Mouse (Mus musculus) heart, adult 10 weeks (tissue): ENCODE measurements around the gene Icam2. TPM values are rescaled to one million over a fixed set of nuclear protein-coding genes. Genes with fewer than 3 reads are reported as not detected.

Experiments
- polyA plus RNA-seq: library from polyadenylated mRNA; stranded (reverse); fragments of 350-450 nt; fragmentation: Illumina TruSeq; extraction: RNeasy Lipid Tissue Mini Kit (QIAGEN cat#74804); gene quantifications from one replicate; pipeline ENCODE4 v1.2.3, GENCODE M21; 2014; ENCODE audit warnings: low read depth, low replicate concordance

The Icam2 gene
- polyA plus RNA-seq = 33.8 TPM

GRCm38 (mm10) chr11:106387791-106388216, at the start of gene Icam2:
Gene Icam2 (minus strand): TSS chr11:106388075.

GRCm38 (mm10) chr11:106365366-106365765, 22.5 kb downstream of the Icam2 start, which contains the start of gene Prr29:
Gene Prr29 (plus strand): TSS chr11:106365472.

GRCm38 (mm10) chr11:106353188-106353587, 34.7 kb downstream of the Icam2 start, which contains the start of gene Scn4a:
Gene Scn4a (minus strand): TSS chr11:106353288.

Other genes starting within 250 kb of the Icam2 start
- gene Gm10840, start 227.2 kb downstream of the Icam2 start, polyA plus RNA-seq = not detected
- gene Limd2, start 227.2 kb downstream of the Icam2 start, polyA plus RNA-seq = 4.6 TPM
- gene Strada, start 185.9 kb downstream of the Icam2 start, polyA plus RNA-seq = 10.7 TPM
- gene Ccdc47, start 171.7 kb downstream of the Icam2 start, polyA plus RNA-seq = 116 TPM
- 28.4 TPM for gene Ddx42, start 171.1 kb downstream of the Icam2 start, polyA plus RNA-seq
- 29.6 TPM for gene Ftsj3, start 132.0 kb downstream of the Icam2 start, polyA plus RNA-seq
- gene Psmc5, start 131.9 kb downstream of the Icam2 start, polyA plus RNA-seq = 140 TPM
- gene Smarcd2, start 115.1 kb downstream of the Icam2 start, polyA plus RNA-seq = 18.9 TPM
- not detected for gene Tcam1, start 111.4 kb downstream of the Icam2 start, polyA plus RNA-seq
- gene Gh, start 86.2 kb downstream of the Icam2 start, polyA plus RNA-seq = not detected
- 1.9 TPM for gene Cd79b, start 73.3 kb downstream of the Icam2 start, polyA plus RNA-seq
- 19.6 TPM for gene Scn4a, start 34.8 kb downstream of the Icam2 start, polyA plus RNA-seq
- gene Prr29, start 22.6 kb downstream of the Icam2 start, polyA plus RNA-seq = 1.9 TPM
- gene Ern1, start 99.8 kb upstream of the Icam2 start, polyA plus RNA-seq = 7.5 TPM
- gene Tex2, start 225.3 kb upstream of the Icam2 start, polyA plus RNA-seq = 31.0 TPM